12 mouse cellular contexts compared by ENCODE assay signal in genomic region chr2:33345956-33346355, GRCm38 (mm10). TPM values are rescaled to one million over a fixed set of nuclear protein-coding genes. Genes with fewer than 3 reads are reported as not detected.
DNase-seq lines count a peak whose midpoint lies in the region; ATAC-seq and TF ChIP-seq lines count a peak whose summit lies in the region.
"Had no signal": no experiment of that assay in that cellular context is flagged by ENCODE, and none has a peak within 500 bp of the region (broad histone marks: within the 10 kb centered on the region; RNA-seq: fewer than 3 reads in every experiment).

No protein-coding gene starts in this region.

- 83% methylated on average over 4 of the region's 4 CpGs for WGBS in intestine, embryonic 14.5 days
- 77% methylated on average over 4 of the region's 4 CpGs for WGBS in intestine, postnatal 0 days
- 54% methylated on average over 4 of the region's 4 CpGs for whole genome bisulfite sequencing in heart, embryonic 15.5 days

- H3K4me1 ChIP-seq in intestine, embryonic 14.5 days (replicated peaks; ENCODE audit: control insufficient read depth, insufficient read depth, low read length) = peaks cover 11% of the 10 kb centered on the region
- no peaks in the 10 kb centered on the region for H3K4me1 ChIP-seq in intestine, postnatal 0 days (replicated peaks; ENCODE audit: control insufficient read depth, insufficient read depth, low read length)
- H3K4me1 ChIP-seq in heart, embryonic 15.5 days (replicated peaks) = peaks cover 44% of the 10 kb centered on the region

- H3K27me3 ChIP-seq in intestine, embryonic 14.5 days (replicated peaks; ENCODE audit: control insufficient read depth, insufficient read depth, low read length) = no peaks in the 10 kb centered on the region
- no peaks in the 10 kb centered on the region for H3K27me3 ChIP-seq in intestine, postnatal 0 days (replicated peaks; ENCODE audit: control insufficient read depth, insufficient read depth, low read length)
- H3K27me3 ChIP-seq in heart, embryonic 15.5 days = no peaks in the 10 kb centered on the region

- H3K4me2 ChIP-seq in intestine, embryonic 14.5 days (ENCODE audit: low read length) = no peak overlapping the region
- no peak overlapping the region for H3K4me2 ChIP-seq in intestine, postnatal 0 days (replicated peaks; ENCODE audit: low read depth)
- no peak overlapping the region for H3K4me2 ChIP-seq in heart, embryonic 15.5 days

- TF ChIP-seq POLR2A in brain, embryonic 14.5 days (IDR thresholded peaks at IDR 0.05; ENCODE audit: borderline replicate concordance, extremely low read depth, insufficient read depth, insufficient read length, poor library complexity, severe bottlenecking) = no peak

- no peak overlapping the region for H3K9ac ChIP-seq in intestine, embryonic 14.5 days (ENCODE audit: low read length)
- H3K9ac ChIP-seq in intestine, postnatal 0 days (ENCODE audit: low read depth, low read length) = no peak overlapping the region
- no peak overlapping the region for H3K9ac ChIP-seq in heart, embryonic 15.5 days

- H3K4me3 ChIP-seq in intestine, embryonic 14.5 days (ENCODE audit: low read depth, low read length) = no peak overlapping the region
- no peak overlapping the region for H3K4me3 ChIP-seq in intestine, postnatal 0 days (ENCODE audit: low read depth, low read length)
- no peak overlapping the region for H3K4me3 ChIP-seq in heart, embryonic 15.5 days

- H3K9me3 ChIP-seq in intestine, embryonic 14.5 days (ENCODE audit: control insufficient read depth, low read length) = no peaks in the 10 kb centered on the region
- H3K9me3 ChIP-seq in intestine, postnatal 0 days (ENCODE audit: control insufficient read depth) = no peaks in the 10 kb centered on the region
- H3K9me3 ChIP-seq in heart, embryonic 15.5 days (replicated peaks) = no peaks in the 10 kb centered on the region
- H3K9me3 ChIP-seq: G1E had no signal

- ATAC-seq in intestine, embryonic 14.5 days (replicated peaks; ENCODE audit: low FRiP score, low TSS enrichment, low read depth) = no peak
- no peak for ATAC-seq in intestine, postnatal 0 days
- 0 out of 2 replicates have a peak, but pooled peaks have one; percentile 34 for ATAC-seq in heart, embryonic 15.5 days (replicated peaks; ENCODE audit: insufficient number of reproducible peaks, insufficient read depth, low FRiP score, low read depth)
- no peak for ATAC-seq in erythroid progenitor cell, adult 5-6 weeks (replicated peaks; ENCODE audit: low FRiP score, poor library complexity, severe bottlenecking)

- no peak for TF ChIP-seq CTCF in intestine, postnatal 0 days (IDR thresholded peaks at IDR 0.05; ENCODE audit: low read depth)
- no peak for TF ChIP-seq CTCF in brain, embryonic 14.5 days (IDR thresholded peaks at IDR 0.05; ENCODE audit: borderline replicate concordance, extremely low read depth, insufficient read depth, insufficient read length)

- no peaks in the 10 kb centered on the region for H3K36me3 ChIP-seq in intestine, embryonic 14.5 days (ENCODE audit: control insufficient read depth, insufficient read depth, low read length)
- H3K36me3 ChIP-seq in intestine, postnatal 0 days (ENCODE audit: control insufficient read depth, insufficient read depth) = no peaks in the 10 kb centered on the region
- no peaks in the 10 kb centered on the region for H3K36me3 ChIP-seq in heart, embryonic 15.5 days

- peak overlapping the region; percentile 43; the same call in 1 of the 2 replicates for H3K27ac ChIP-seq in intestine, embryonic 14.5 days (ENCODE audit: low read depth)
- no peak overlapping the region for H3K27ac ChIP-seq in intestine, postnatal 0 days (ENCODE audit: low read depth, low read length)
- peak overlapping the region; percentile 62 for H3K27ac ChIP-seq in heart, embryonic 15.5 days

- DNase-seq in intestine, embryonic 14.5 days (ENCODE audit: low spot score) = no peak
- DNase-seq in 416B (ENCODE audit: low read depth) = peak; percentile 25
- peak; percentile 60 for DNase-seq in brain, embryonic 14.5 days (ENCODE audit: low read depth)
- DNase-seq in frontal cortex, postnatal 10 days (ENCODE audit: low spot score in 2 of 2) = no peak
- DNase-seq: adrenal gland, adult 8-10 months; kidney, adult 2 months; right cerebral cortex, postnatal 4 days; thymus, postnatal 4 days had no signal

RNA-seq across cellular contexts. Expression of gene Ralgps1, which starts 25.3 kb away (rescaled TPM):
- polyA plus RNA-seq in intestine, embryonic 14.5 days (2014; fragmentation: Nextera tagmentation; extraction: Ambion mirVana) = 7.3 and 8.1 TPM in 2 replicates
- polyA plus RNA-seq in intestine, postnatal 0 days (2015; fragmentation: Nextera tagmentation; extraction: Ambion mirVana) = 4.0 and 4.9 TPM in 2 replicates
- polyA plus RNA-seq in brain, embryonic 14.5 days (2012; rRNA removed) = 81.6 and 91.6 TPM in 2 replicates
- polyA plus RNA-seq in heart, embryonic 15.5 days (2015; fragmentation: Nextera tagmentation; extraction: Ambion mirVana) = 3.7 and 5.4 TPM in 2 replicates
- 1.4 TPM in 1 of 2 replicates, not detected in the other for total RNA-seq in erythroid progenitor cell, adult 5-6 weeks (2015; ENCODE audit: low replicate concordance)
- total RNA-seq in erythroid progenitor cell, adult 5-6 weeks (2017; ENCODE audit: low replicate concordance) = not detected in 2 replicates

Comparison
In these comparisons a context has a peak if more than half of its experiments do, and no peak if none do; other contexts are left out.
1. DNase-seq: peak in 416B (single experiment) and brain, embryonic 14.5 days (single experiment); none in intestine, embryonic 14.5 days (single experiment) and frontal cortex, postnatal 10 days (0 of 2).